Mouse (Mus musculus) embryonic facial prominence, embryonic 13.5 days (tissue): ENCODE results near the gene Leprot. TPM values are rescaled to one million over a fixed set of nuclear protein-coding genes. Genes with fewer than 3 reads are reported as not detected.

Source experiments
- ATAC-seq: fragments of 200-750 bp; cut with Nextera tagmentation; 2 replicates; pipeline ENCODE4 v1.8.0; 2017; ENCODE audit warnings: low read depth; ENCODE audit not compliant: insufficient number of reproducible peaks, insufficient read depth, low FRiP score, low TSS enrichment
- H3K27ac ChIP-seq: fragments of 300-500 bp; sonication (generic); 2 replicates; pipeline ENCODE4 v1.5.1; 2015; ENCODE audit warnings: moderate library complexity, mild to moderate bottlenecking, inconsistent platforms
- H3K27me3 ChIP-seq: fragments of 300-500 bp; sonication (generic); 2 replicates; pipeline ENCODE4 v1.6.1; 2015; ENCODE audit warnings: mild to moderate bottlenecking, inconsistent platforms
- H3K36me3 ChIP-seq: fragments of 300-500 bp; sonication (generic); 2 replicates; pipeline ENCODE4 v1.6.1; 2015; ENCODE audit warnings: mild to moderate bottlenecking, inconsistent platforms
- H3K4me1 ChIP-seq: fragments of 300-500 bp; sonication (generic); 2 replicates; pipeline ENCODE4 v1.6.1; 2015; ENCODE audit warnings: inconsistent platforms
- H3K4me2 ChIP-seq: fragments of 300-500 bp; sonication (generic); 2 replicates; pipeline ENCODE4 v1.6.1; 2015; ENCODE audit warnings: moderate library complexity, mild to moderate bottlenecking, inconsistent platforms
- H3K4me3 ChIP-seq: fragments of 300-500 bp; sonication (generic); 2 replicates; pipeline ENCODE4 v1.5.1; 2015; ENCODE audit warnings: mild to moderate bottlenecking, inconsistent platforms
- H3K9ac ChIP-seq: fragments of 300-500 bp; sonication (generic); 2 replicates; pipeline ENCODE4 v1.6.1; 2015; ENCODE audit warnings: mild to moderate bottlenecking, inconsistent platforms
- H3K9me3 ChIP-seq: fragments of 300-500 bp; sonication (generic); 2 replicates; pipeline ENCODE4 v1.6.1; 2016; ENCODE audit warnings: inconsistent platforms
- WGBS: fragments of 180-500 bp; shearing (Covaris S2); methylation state at CpG from one replicate; pipeline ENCODE4 v1.1.7; 2015; ENCODE audit warnings: mixed read lengths; 5-methylcytosine and 5-hydroxymethylcytosine counted together
- polyA plus RNA-seq: library from polyadenylated mRNA; unstranded; fragments of >200 nt; fragmentation: Nextera tagmentation; extraction: Ambion mirVana; gene quantifications from 2 replicates; pipeline ENCODE4 v1.2.1, GENCODE M21; 2015

Leprot gene
- polyA plus RNA-seq: 93.7 and 94.0 TPM in 2 replicates

- peak within 1 kb of the TSS; percentile 64 for H3K4me2 ChIP-seq
- peak within 1 kb of the TSS; percentile 88 for H3K4me3 ChIP-seq
- H3K36me3 ChIP-seq: no peaks in the 10 kb centered on the region
- ATAC-seq: peak; percentile 99
- no peaks in the 10 kb centered on the region for H3K27me3 ChIP-seq
- H3K9me3 ChIP-seq: no peaks in the 10 kb centered on the region
- 0% methylated on average over 39 of the region's 39 CpGs for WGBS
- peaks cover 19% of the 10 kb centered on the region for H3K4me1 ChIP-seq
- peak within 1 kb of the TSS; percentile 95 for H3K9ac ChIP-seq
- peak within 1 kb of the TSS; percentile 96 for H3K27ac ChIP-seq
These were observed at the start of gene Leprot for GRCm38 (mm10) chr4:101647196-101647905. Gene Leprot (plus strand): TSS chr4:101647718.

- Histone ChIP-seq H3K36me3 (no peaks in the 10 kb centered on the region), H3K9ac (no peak overlapping the region), H3K27me3 (no peaks in the 10 kb centered on the region), H3K4me1 (no peaks in the 10 kb centered on the region), H3K4me3 (no peak overlapping the region), H3K4me2 (no peak overlapping the region), H3K27ac (no peak overlapping the region), H3K9me3 (no peaks in the 10 kb centered on the region)
- no peak for ATAC-seq
These were observed 45.8 kb upstream of the Leprot start for GRCm38 (mm10) chr4:101601758-101602157.

GRCm38 (mm10) chr4:101603635-101604034 lies 43.9 kb upstream of the Leprot start:
- Histone ChIP-seq H3K4me1 (peaks cover 6% of the 10 kb centered on the region; the same call in 1 of the 2 replicates), H3K36me3 (no peaks in the 10 kb centered on the region), H3K27ac (no peak overlapping the region), H3K4me2 (no peak overlapping the region), H3K9me3 (no peaks in the 10 kb centered on the region), H3K27me3 (no peaks in the 10 kb centered on the region), H3K9ac (no peak overlapping the region), H3K4me3 (no peak overlapping the region)
- 68% methylated on average over 3 of the region's 3 CpGs for WGBS
- no peak for ATAC-seq

- Histone ChIP-seq H3K9me3 (no peaks in the 10 kb centered on the region), H3K9ac (no peak overlapping the region), H3K4me2 (no peak overlapping the region), H3K27ac (no peak overlapping the region), H3K4me1 (no peaks in the 10 kb centered on the region), H3K36me3 (no peaks in the 10 kb centered on the region), H3K4me3 (no peak overlapping the region), H3K27me3 (no peaks in the 10 kb centered on the region)
- WGBS: 67% methylated on average over 5 of the region's 5 CpGs
- ATAC-seq: no peak
These were observed 31.0 kb upstream of the Leprot start for GRCm38 (mm10) chr4:101616520-101616919.

GRCm38 (mm10) chr4:101617742-101618141 lies 29.8 kb upstream of the Leprot start:
- Histone ChIP-seq H3K9ac (no peak overlapping the region), H3K4me1 (no peaks in the 10 kb centered on the region), H3K4me2 (no peak overlapping the region), H3K27me3 (no peaks in the 10 kb centered on the region), H3K27ac (no peak overlapping the region), H3K36me3 (no peaks in the 10 kb centered on the region), H3K4me3 (no peak overlapping the region), H3K9me3 (no peaks in the 10 kb centered on the region)
- WGBS: 61% methylated on average over 2 of the region's 2 CpGs
- ATAC-seq: no peak

- Histone ChIP-seq H3K4me1 (no peaks in the 10 kb centered on the region), H3K27ac (no peak overlapping the region), H3K4me2 (no peak overlapping the region), H3K4me3 (no peak overlapping the region), H3K9ac (no peak overlapping the region), H3K36me3 (no peaks in the 10 kb centered on the region), H3K9me3 (no peaks in the 10 kb centered on the region), H3K27me3 (no peaks in the 10 kb centered on the region)
- 56% methylated on average over 2 of the region's 2 CpGs for WGBS
- no peak for ATAC-seq
These were observed 27.3 kb upstream of the Leprot start for GRCm38 (mm10) chr4:101620206-101620605.

GRCm38 (mm10) chr4:101621241-101621640 lies 26.3 kb upstream of the Leprot start:
- Histone ChIP-seq H3K27me3 (no peaks in the 10 kb centered on the region), H3K9ac (no peak overlapping the region), H3K9me3 (no peaks in the 10 kb centered on the region), H3K27ac (no peak overlapping the region), H3K36me3 (no peaks in the 10 kb centered on the region), H3K4me3 (no peak overlapping the region), H3K4me2 (no peak overlapping the region), H3K4me1 (no peaks in the 10 kb centered on the region)
- no peak for ATAC-seq
- 80% methylated on average over 5 of the region's 5 CpGs for WGBS

- no peaks in the 10 kb centered on the region for H3K4me1 ChIP-seq
- H3K4me3 ChIP-seq: no peak overlapping the region
- 88% methylated on average over 5 of the region's 5 CpGs for WGBS
- H3K27ac ChIP-seq: no peak overlapping the region
- no peaks in the 10 kb centered on the region for H3K27me3 ChIP-seq
- no peaks in the 10 kb centered on the region for H3K36me3 ChIP-seq
- no peaks in the 10 kb centered on the region for H3K9me3 ChIP-seq
- no peak for ATAC-seq
- no peak overlapping the region for H3K9ac ChIP-seq
- no peak overlapping the region for H3K4me2 ChIP-seq
These were observed 22.2 kb upstream of the Leprot start for GRCm38 (mm10) chr4:101625278-101625677.

GRCm38 (mm10) chr4:101635596-101635995 lies 11.9 kb upstream of the Leprot start:
- whole genome bisulfite sequencing: 74% methylated on average over 2 of the region's 2 CpGs
- Histone ChIP-seq H3K27ac (no peak overlapping the region), H3K36me3 (no peaks in the 10 kb centered on the region), H3K9ac (no peak overlapping the region), H3K4me3 (no peak overlapping the region), H3K9me3 (no peaks in the 10 kb centered on the region), H3K4me1 (no peaks in the 10 kb centered on the region), H3K27me3 (no peaks in the 10 kb centered on the region), H3K4me2 (no peak overlapping the region)
- no peak for ATAC-seq

GRCm38 (mm10) chr4:101637472-101637871 lies 10.0 kb upstream of the Leprot start:
- no peak overlapping the region for H3K4me3 ChIP-seq
- no peak overlapping the region for H3K27ac ChIP-seq
- H3K9me3 ChIP-seq: no peaks in the 10 kb centered on the region
- WGBS: 98% methylated on average over 1 of the region's 1 CpGs
- no peaks in the 10 kb centered on the region for H3K4me1 ChIP-seq
- H3K9ac ChIP-seq: no peak overlapping the region
- no peak for ATAC-seq
- no peak overlapping the region for H3K4me2 ChIP-seq
- H3K27me3 ChIP-seq: no peaks in the 10 kb centered on the region
- H3K36me3 ChIP-seq: no peaks in the 10 kb centered on the region

GRCm38 (mm10) chr4:101640631-101641030 lies 6.9 kb upstream of the Leprot start:
- 74% methylated on average over 5 of the region's 5 CpGs for WGBS
- Histone ChIP-seq H3K4me1 (no peaks in the 10 kb centered on the region), H3K4me2 (no peak overlapping the region), H3K9me3 (no peaks in the 10 kb centered on the region), H3K27ac (no peak overlapping the region), H3K4me3 (no peak overlapping the region), H3K36me3 (no peaks in the 10 kb centered on the region), H3K27me3 (no peaks in the 10 kb centered on the region), H3K9ac (no peak overlapping the region)
- no peak for ATAC-seq

- no peak overlapping the region for H3K27ac ChIP-seq
- no peaks in the 10 kb centered on the region for H3K9me3 ChIP-seq
- H3K4me3 ChIP-seq: no peak overlapping the region
- WGBS: 79% methylated on average over 6 of the region's 6 CpGs
- peaks cover 4% of the 10 kb centered on the region; the same call in 1 of the 2 replicates for H3K4me1 ChIP-seq
- H3K4me2 ChIP-seq: no peak overlapping the region
- ATAC-seq: no peak
- H3K36me3 ChIP-seq: no peaks in the 10 kb centered on the region
- no peak overlapping the region for H3K9ac ChIP-seq
- H3K27me3 ChIP-seq: no peaks in the 10 kb centered on the region
These were observed 4.8 kb upstream of the Leprot start for GRCm38 (mm10) chr4:101642708-101643107.
